Mouse (Mus musculus) heart, embryonic 10.5 days (tissue): ENCODE measurements around the gene Lingo3. TPM values are rescaled to one million over a fixed set of nuclear protein-coding genes. Genes with fewer than 3 reads are reported as not detected.
A peak's percentile ranks its signal among the peaks of the same experiment; 100 is the strongest.

Experiments used
- DNase-seq: peaks from one replicate; pipeline ENCODE4 v3.0.0-alpha.2; 2017; ENCODE audit warnings: low spot score
- H3K27ac ChIP-seq: fragments of 300-500 bp; sonication (generic); 2 replicates; pipeline ENCODE4 v1.5.1; 2016; ENCODE audit warnings: mild to moderate bottlenecking
- H3K27me3 ChIP-seq: fragments of 300-500 bp; sonication (generic); 2 replicates; pipeline ENCODE4 v1.6.1; 2016; ENCODE audit warnings: mild to moderate bottlenecking; ENCODE audit not compliant: poor library complexity, insufficient read depth, severe bottlenecking
- H3K36me3 ChIP-seq: fragments of 300-500 bp; sonication (generic); 2 replicates; pipeline ENCODE4 v1.6.1; 2016; ENCODE audit warnings: mild to moderate bottlenecking, moderate library complexity
- H3K4me1 ChIP-seq: fragments of 300-500 bp; sonication (generic); 2 replicates; pipeline ENCODE4 v1.6.1; 2016; ENCODE audit warnings: mild to moderate bottlenecking
- H3K4me3 ChIP-seq: fragments of 300-500 bp; sonication (generic); 2 replicates; pipeline ENCODE4 v1.5.1; 2016; ENCODE audit warnings: mild to moderate bottlenecking, moderate library complexity
- H3K9me3 ChIP-seq: fragments of 300-500 bp; sonication (generic); 2 replicates; pipeline ENCODE4 v1.6.1; 2016; ENCODE audit warnings: mild to moderate bottlenecking, moderate library complexity
- WGBS: fragments of 180-500 bp; shearing (Covaris S2); methylation state at CpG from one replicate; pipeline ENCODE4 v1.1.7; 2016; 5-methylcytosine and 5-hydroxymethylcytosine counted together
- polyA plus RNA-seq: library from polyadenylated mRNA; unstranded; fragments of >200 nt; fragmentation: Nextera tagmentation; extraction: Ambion mirVana; gene quantifications from 2 replicates; pipeline ENCODE4 v1.2.1, GENCODE M21; 2016

The Lingo3 gene
- polyA plus RNA-seq, result 0.14 and 0.43 TPM in 2 replicates

- Histone ChIP-seq H3K4me3 (peak within 1 kb of the TSS; percentile 63), H3K27ac (peak within 1 kb of the TSS; percentile 77), H3K9me3 (no peaks in the 10 kb centered on the region), H3K27me3 (peaks cover 63% of the 10 kb centered on the region), H3K4me1 (peaks cover 26% of the 10 kb centered on the region), H3K36me3 (no peaks in the 10 kb centered on the region)
- DNase-seq, result no peak
- WGBS, result 6% methylated on average over 43 of the region's 51 CpGs
Measured at GRCm38 (mm10) chr10:80843931-80844547, at the start of gene Lingo3. Gene Lingo3, minus strand, starts transcription at chr10:80844039.

- no peaks in the 10 kb centered on the region for H3K36me3 ChIP-seq
- H3K9me3 ChIP-seq, result no peaks in the 10 kb centered on the region
- 67% methylated on average over 11 of the region's 11 CpGs for WGBS
- no peak overlapping the region for H3K27ac ChIP-seq
- peaks cover 40% of the 10 kb centered on the region for H3K27me3 ChIP-seq
- no peak for DNase-seq
- H3K4me1 ChIP-seq, result peaks cover 3% of the 10 kb centered on the region; the same call in 1 of the 2 replicates
- no peak overlapping the region for H3K4me3 ChIP-seq
Measured at GRCm38 (mm10) chr10:80887181-80887580, 43.3 kb upstream of the Lingo3 start.

- DNase-seq, result no peak
- H3K27ac ChIP-seq, result no peak overlapping the region
- WGBS, result 23% methylated on average over 10 of the region's 10 CpGs
- peaks cover 16% of the 10 kb centered on the region for H3K4me1 ChIP-seq
- H3K36me3 ChIP-seq, result no peaks in the 10 kb centered on the region
- H3K9me3 ChIP-seq, result no peaks in the 10 kb centered on the region
- H3K4me3 ChIP-seq, result no peak overlapping the region
- peaks cover 8% of the 10 kb centered on the region; the same call in 1 of the 2 replicates for H3K27me3 ChIP-seq
Measured at GRCm38 (mm10) chr10:80881301-80881700, 37.5 kb upstream of the Lingo3 start.

- Histone ChIP-seq H3K27me3 (peaks cover 8% of the 10 kb centered on the region; the same call in 1 of the 2 replicates), H3K4me1 (peaks cover 19% of the 10 kb centered on the region), H3K36me3 (no peaks in the 10 kb centered on the region), H3K27ac (no peak overlapping the region), H3K4me3 (no peak overlapping the region), H3K9me3 (no peaks in the 10 kb centered on the region)
- WGBS, result 67% methylated on average over 2 of the region's 2 CpGs
- no peak for DNase-seq
Measured at GRCm38 (mm10) chr10:80880901-80881300, 37.1 kb upstream of the Lingo3 start.

GRCm38 (mm10) chr10:80880131-80880641 is 36.3 kb upstream of the Lingo3 start:
- Histone ChIP-seq H3K4me3 (no peak overlapping the region), H3K36me3 (no peaks in the 10 kb centered on the region), H3K9me3 (no peaks in the 10 kb centered on the region), H3K4me1 (peaks cover 19% of the 10 kb centered on the region), H3K27me3 (peaks cover 10% of the 10 kb centered on the region; the same call in 1 of the 2 replicates), H3K27ac (no peak overlapping the region)
- 12% methylated on average over 5 of the region's 5 CpGs for WGBS
- DNase-seq, result no peak

GRCm38 (mm10) chr10:80876594-80876993 is 32.8 kb upstream of the Lingo3 start:
- peak overlapping the region; percentile 43; the same call in 1 of the 2 replicates for H3K27ac ChIP-seq
- no peak for DNase-seq
- H3K4me1 ChIP-seq, result peaks cover 25% of the 10 kb centered on the region
- 22% methylated on average over 3 of the region's 3 CpGs for WGBS
- no peaks in the 10 kb centered on the region for H3K36me3 ChIP-seq
- H3K9me3 ChIP-seq, result no peaks in the 10 kb centered on the region
- H3K4me3 ChIP-seq, result no peak overlapping the region
- H3K27me3 ChIP-seq, result peaks cover 38% of the 10 kb centered on the region

- no peaks in the 10 kb centered on the region for H3K9me3 ChIP-seq
- peak overlapping the region; percentile 43; the same call in 1 of the 2 replicates for H3K27ac ChIP-seq
- H3K36me3 ChIP-seq, result no peaks in the 10 kb centered on the region
- WGBS, result 24% methylated on average over 5 of the region's 5 CpGs
- no peak overlapping the region for H3K4me3 ChIP-seq
- DNase-seq, result no peak
- H3K27me3 ChIP-seq, result peaks cover 43% of the 10 kb centered on the region
- H3K4me1 ChIP-seq, result peaks cover 25% of the 10 kb centered on the region
Measured at GRCm38 (mm10) chr10:80876028-80876427, 32.2 kb upstream of the Lingo3 start.

- Histone ChIP-seq H3K4me3 (no peak overlapping the region), H3K27ac (no peak overlapping the region), H3K27me3 (peaks cover 44% of the 10 kb centered on the region), H3K4me1 (peaks cover 18% of the 10 kb centered on the region), H3K36me3 (no peaks in the 10 kb centered on the region), H3K9me3 (no peaks in the 10 kb centered on the region)
- no peak for DNase-seq
- 80% methylated on average over 9 of the region's 9 CpGs for WGBS
Measured at GRCm38 (mm10) chr10:80874035-80874434, 30.2 kb upstream of the Lingo3 start.

GRCm38 (mm10) chr10:80871581-80871980 is 27.7 kb upstream of the Lingo3 start, which contains the start of gene Tmprss9:
Gene Tmprss9, plus strand, starts transcription at chr10:80871848.
- no peak within 1 kb of the TSS for H3K4me3 ChIP-seq
- H3K36me3 ChIP-seq, result peaks cover 22% of the 10 kb centered on the region
- 23% methylated on average over 9 of the region's 9 CpGs for WGBS
- H3K27me3 ChIP-seq, result peaks cover 37% of the 10 kb centered on the region
- peaks cover 15% of the 10 kb centered on the region for H3K4me1 ChIP-seq
- no peak within 1 kb of the TSS for H3K27ac ChIP-seq
- no peak for DNase-seq
- no peaks in the 10 kb centered on the region for H3K9me3 ChIP-seq

- Histone ChIP-seq H3K27ac (no peak overlapping the region), H3K4me3 (no peak overlapping the region), H3K4me1 (peaks cover 10% of the 10 kb centered on the region), H3K36me3 (peaks cover 27% of the 10 kb centered on the region), H3K27me3 (peaks cover 37% of the 10 kb centered on the region), H3K9me3 (no peaks in the 10 kb centered on the region)
- DNase-seq, result no peak
- WGBS, result 87% methylated on average over 3 of the region's 6 CpGs
Measured at GRCm38 (mm10) chr10:80870993-80871392, 27.2 kb upstream of the Lingo3 start.

- WGBS, result 93% methylated on average over 16 of the region's 16 CpGs
- Histone ChIP-seq H3K36me3 (peaks cover 73% of the 10 kb centered on the region), H3K27ac (no peak overlapping the region), H3K4me3 (no peak overlapping the region), H3K27me3 (no peaks in the 10 kb centered on the region), H3K4me1 (peaks cover 4% of the 10 kb centered on the region; the same call in 1 of the 2 replicates), H3K9me3 (no peaks in the 10 kb centered on the region)
- DNase-seq, result no peak
Measured at GRCm38 (mm10) chr10:80864446-80864845, 20.6 kb upstream of the Lingo3 start.

GRCm38 (mm10) chr10:80862305-80862704 is 18.5 kb upstream of the Lingo3 start:
- Histone ChIP-seq H3K27me3 (no peaks in the 10 kb centered on the region), H3K36me3 (peaks cover 58% of the 10 kb centered on the region), H3K4me3 (no peak overlapping the region), H3K9me3 (no peaks in the 10 kb centered on the region), H3K27ac (0 out of 2 replicates have a peak overlapping the region, but pooled peaks have one; percentile 24), H3K4me1 (peaks cover 7% of the 10 kb centered on the region)
- DNase-seq, result no peak
- WGBS, result 82% methylated on average over 5 of the region's 5 CpGs

GRCm38 (mm10) chr10:80858350-80858935 is 14.6 kb upstream of the Lingo3 start:
- peak; percentile 87 for DNase-seq
- 68% methylated on average over 7 of the region's 7 CpGs for WGBS
- no peaks in the 10 kb centered on the region for H3K27me3 ChIP-seq
- H3K4me1 ChIP-seq, result peaks cover 33% of the 10 kb centered on the region
- H3K27ac ChIP-seq, result peak overlapping the region; percentile 74; the same call in 1 of the 2 replicates
- no peak overlapping the region for H3K4me3 ChIP-seq
- peaks cover 24% of the 10 kb centered on the region for H3K36me3 ChIP-seq
- H3K9me3 ChIP-seq, result no peaks in the 10 kb centered on the region
